Mouse (Mus musculus) liver, adult 2 months (tissue): Measurements from ENCODE around the gene Tff2. TPM values are rescaled to one million over a fixed set of nuclear protein-coding genes. Genes with fewer than 3 reads are reported as not detected.

Source experiments
- DNase-seq: peaks from one replicate; pipeline ENCODE4 v3.0.0-alpha.2; 2011; ENCODE audit warnings: low read depth, low spot score; ENCODE audit errors: extremely low read depth
- H3K27ac ChIP-seq: fragments of 200-500 bp; replicated peaks from 2 replicates; pipeline ENCODE4 v1.5.1; 2012; ENCODE audit warnings: low read depth, mild to moderate bottlenecking, control low read depth, inconsistent platforms, low read length; ENCODE audit not compliant: insufficient read depth
- H3K27me3 ChIP-seq: fragments of 200-500 bp; 2 replicates; pipeline ENCODE4 v1.6.1; 2012; ENCODE audit warnings: mild to moderate bottlenecking, moderate library complexity, low read length, inconsistent platforms; ENCODE audit not compliant: control insufficient read depth, insufficient read depth
- H3K36me3 ChIP-seq: fragments of 200-500 bp; 2 replicates; pipeline ENCODE4 v1.6.1; 2012; ENCODE audit warnings: low read length, inconsistent platforms; ENCODE audit not compliant: control insufficient read depth, insufficient read depth
- H3K4me1 ChIP-seq: fragments of 200-500 bp; 2 replicates; pipeline ENCODE4 v1.6.1; 2011; ENCODE audit warnings: low read length; ENCODE audit not compliant: control insufficient read depth, insufficient read depth
- H3K4me3 ChIP-seq: fragments of 200-500 bp; 2 replicates; pipeline ENCODE4 v1.5.1; 2011; ENCODE audit warnings: low read depth, mild to moderate bottlenecking, control low read depth, low read length, moderate library complexity; ENCODE audit not compliant: insufficient read depth
- H3K79me2 ChIP-seq: fragments of 200-500 bp; 2 replicates; pipeline ENCODE4 v1.6.1; 2012; ENCODE audit warnings: inconsistent platforms, mild to moderate bottlenecking, low read length, moderate library complexity; ENCODE audit not compliant: control insufficient read depth, insufficient read depth
- H3K9ac ChIP-seq: fragments of 200-500 bp; 2 replicates; pipeline ENCODE4 v1.6.1; 2012; ENCODE audit warnings: low read depth, mild to moderate bottlenecking, control low read depth, inconsistent platforms, low read length
- CTCF ChIP-seq: fragments of 200-500 bp; IDR thresholded peaks from 2 replicates; pipeline ENCODE4 v1.5.1; 2011; ENCODE audit warnings: low read depth, low read length, control low read depth
- POLR2A ChIP-seq: fragments of 200-500 bp; IDR thresholded peaks from 2 replicates; pipeline ENCODE4 v1.6.1; 2011; ENCODE audit warnings: low read length, control low read depth; ENCODE audit not compliant: insufficient read depth; ENCODE audit errors: extremely low read depth
- WGBS: fragments of 180-500 bp; shearing (Covaris S2); methylation state at CpG from one replicate; pipeline ENCODE4 v1.1.7; 2018; 5-methylcytosine and 5-hydroxymethylcytosine counted together
- polyA plus RNA-seq: library from polyadenylated mRNA; depleted of rRNA; stranded (reverse); fragments of >200 nt; gene quantifications from 2 replicates; pipeline ENCODE4 v1.2.3, GENCODE M21; 2012
- total RNA-seq: library from RNA; depleted of rRNA; stranded (reverse); fragments of >200 nt; gene quantifications from 2 replicates; pipeline ENCODE4 v1.2.3, GENCODE M21; 2014

Gene Tff2
- total and polyA plus RNA-seq, 2 experiments: 5.8 TPM; not detected in 1

DNA sequence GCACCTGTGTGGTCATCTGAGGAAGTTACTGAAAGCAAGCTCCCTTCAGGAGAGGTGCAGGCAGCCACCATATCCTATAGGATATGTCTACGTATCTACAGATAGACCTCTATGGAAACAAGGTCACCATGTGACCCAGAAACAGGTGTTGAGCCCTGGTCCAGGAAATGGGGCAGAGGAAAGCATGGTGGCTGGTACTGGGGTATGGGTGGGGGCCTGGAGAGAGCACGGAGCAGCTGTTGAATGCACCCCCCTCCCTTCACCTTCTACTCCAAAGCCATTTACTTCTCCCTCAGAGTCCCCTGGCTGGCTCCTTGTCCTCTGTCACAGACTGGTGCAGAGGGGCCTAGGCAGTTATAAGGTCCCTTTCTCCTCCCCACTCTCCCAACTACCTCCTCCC lies 19.7 kb upstream of the Tff2 start:
- no peaks in the 10 kb centered on the region for H3K79me2 ChIP-seq
- no peaks in the 10 kb centered on the region for H3K4me1 ChIP-seq
- no peak overlapping the region for H3K9ac ChIP-seq
- H3K27me3 ChIP-seq: no peaks in the 10 kb centered on the region
- no peak for DNase-seq
- TF ChIP-seq CTCF (no peak), POLR2A (no peak)
- WGBS: 77% methylated on average over 2 of the region's 2 CpGs
- H3K36me3 ChIP-seq: no peaks in the 10 kb centered on the region; the same call in 1 of the 2 replicates
- H3K4me3 ChIP-seq: no peak overlapping the region
- no peak overlapping the region for H3K27ac ChIP-seq

DNA sequence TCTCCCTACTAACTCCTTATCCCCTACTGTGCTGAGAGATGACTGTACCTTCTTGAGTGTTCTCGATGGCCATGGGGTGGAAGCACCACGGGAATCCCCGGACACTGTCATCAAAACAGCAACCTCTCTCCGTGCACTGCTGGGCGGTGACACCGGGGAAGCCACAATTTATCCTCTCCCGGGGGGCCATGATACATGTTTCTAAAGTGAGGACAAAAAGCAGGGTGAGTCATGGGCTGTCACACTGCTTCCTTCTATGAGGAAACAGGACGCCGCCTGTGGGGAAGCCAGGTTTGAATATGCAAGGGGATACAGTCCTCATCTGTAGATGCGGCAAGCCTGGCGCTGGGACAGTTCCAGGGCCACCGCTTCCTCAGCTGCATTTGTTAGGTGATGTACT lies 18.5 kb upstream of the Tff2 start:
- Histone ChIP-seq H3K4me3 (no peak overlapping the region), H3K27ac (no peak overlapping the region), H3K79me2 (no peaks in the 10 kb centered on the region), H3K36me3 (no peaks in the 10 kb centered on the region; the same call in 1 of the 2 replicates), H3K4me1 (no peaks in the 10 kb centered on the region), H3K9ac (no peak overlapping the region), H3K27me3 (no peaks in the 10 kb centered on the region)
- TF ChIP-seq POLR2A: no peak
- no peak for TF ChIP-seq CTCF
- no peak for DNase-seq
- 68% methylated on average over 12 of the region's 12 CpGs for WGBS

DNA sequence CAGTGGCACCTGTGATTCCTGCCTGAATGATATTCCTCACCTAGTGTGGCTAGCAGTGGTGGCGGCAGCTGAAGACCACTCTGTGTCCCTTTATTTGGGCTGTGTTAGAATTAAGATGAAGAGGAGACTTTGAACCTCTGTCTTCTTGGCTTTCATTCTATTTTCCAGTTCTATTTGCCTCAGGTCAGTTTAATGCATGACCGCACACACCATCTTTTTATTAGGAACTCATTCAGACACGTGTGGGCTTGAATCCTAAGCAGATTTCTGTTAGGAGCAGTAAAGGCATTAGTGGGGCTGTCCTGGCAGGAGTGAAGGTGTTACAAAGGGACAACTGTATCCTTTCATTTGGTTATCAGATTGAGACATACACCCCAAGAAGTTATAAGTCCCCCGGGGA lies 16.2 kb upstream of the Tff2 start:
- no peak overlapping the region for H3K27ac ChIP-seq
- H3K36me3 ChIP-seq: peaks cover 2% of the 10 kb centered on the region; the same call in 1 of the 2 replicates
- no peaks in the 10 kb centered on the region for H3K4me1 ChIP-seq
- H3K27me3 ChIP-seq: no peaks in the 10 kb centered on the region
- TF ChIP-seq POLR2A: no peak
- no peak for TF ChIP-seq CTCF
- no peaks in the 10 kb centered on the region for H3K79me2 ChIP-seq
- no peak for DNase-seq
- no peak overlapping the region for H3K4me3 ChIP-seq
- H3K9ac ChIP-seq: no peak overlapping the region
- 94% methylated on average over 4 of the region's 4 CpGs for WGBS

DNA sequence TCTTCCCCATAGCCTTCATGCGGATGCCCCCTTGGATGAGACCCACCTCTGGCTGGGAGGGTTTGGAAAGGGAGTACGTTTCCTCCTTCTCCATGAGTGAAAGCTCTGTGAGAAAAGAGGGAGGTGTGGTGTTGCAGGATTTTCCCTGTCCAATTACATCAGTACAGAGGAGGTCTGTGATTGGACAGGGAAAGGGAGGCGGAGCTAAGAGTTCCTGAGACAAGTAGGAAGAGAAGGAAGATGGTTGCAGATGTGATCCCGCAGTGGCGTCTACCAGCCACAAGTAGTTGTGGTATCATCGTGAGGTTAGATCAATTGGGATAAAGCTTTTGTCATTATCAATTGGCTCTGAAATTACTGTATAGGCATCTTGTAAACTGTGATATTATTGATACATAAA lies 13.8 kb upstream of the Tff2 start:
- peaks cover 2% of the 10 kb centered on the region; the same call in 1 of the 2 replicates for H3K36me3 ChIP-seq
- no peak overlapping the region for H3K9ac ChIP-seq
- H3K79me2 ChIP-seq: no peaks in the 10 kb centered on the region
- H3K27me3 ChIP-seq: no peaks in the 10 kb centered on the region
- TF ChIP-seq CTCF: no peak
- no peak for TF ChIP-seq POLR2A
- H3K4me1 ChIP-seq: peaks cover 5% of the 10 kb centered on the region
- no peak for DNase-seq
- no peak overlapping the region for H3K4me3 ChIP-seq
- 90% methylated on average over 6 of the region's 6 CpGs for WGBS
- no peak overlapping the region for H3K27ac ChIP-seq

DNA sequence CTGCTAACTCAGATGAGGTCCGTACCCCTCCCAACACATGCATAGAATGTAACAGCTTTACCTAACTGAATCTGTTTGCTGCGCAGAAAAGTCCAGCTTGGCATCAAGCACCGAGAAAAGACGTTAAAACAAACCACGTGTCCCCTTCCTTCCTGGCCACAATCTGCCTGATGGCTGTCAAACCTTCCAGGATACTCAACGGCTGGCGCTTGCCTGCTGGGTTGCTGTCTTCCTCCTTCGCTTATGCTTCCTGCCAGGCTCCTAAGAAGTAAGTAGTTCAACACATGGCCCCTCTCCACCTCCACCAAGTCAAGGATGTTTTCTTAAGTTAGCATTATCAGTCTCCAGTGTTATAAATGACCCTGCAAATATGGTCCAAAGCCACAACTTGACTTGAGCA lies 9.7 kb upstream of the Tff2 start:
- H3K36me3 ChIP-seq: 0 out of 2 replicates have a peak, but pooled peaks cover 2% of the 10 kb centered on the region
- H3K4me1 ChIP-seq: peaks cover 6% of the 10 kb centered on the region
- no peak overlapping the region for H3K4me3 ChIP-seq
- no peaks in the 10 kb centered on the region for H3K27me3 ChIP-seq
- no peak overlapping the region for H3K27ac ChIP-seq
- no peaks in the 10 kb centered on the region for H3K79me2 ChIP-seq
- no peak for DNase-seq
- H3K9ac ChIP-seq: no peak overlapping the region
- 71% methylated on average over 8 of the region's 8 CpGs for WGBS
- TF ChIP-seq POLR2A: no peak
- no peak for TF ChIP-seq CTCF

DNA sequence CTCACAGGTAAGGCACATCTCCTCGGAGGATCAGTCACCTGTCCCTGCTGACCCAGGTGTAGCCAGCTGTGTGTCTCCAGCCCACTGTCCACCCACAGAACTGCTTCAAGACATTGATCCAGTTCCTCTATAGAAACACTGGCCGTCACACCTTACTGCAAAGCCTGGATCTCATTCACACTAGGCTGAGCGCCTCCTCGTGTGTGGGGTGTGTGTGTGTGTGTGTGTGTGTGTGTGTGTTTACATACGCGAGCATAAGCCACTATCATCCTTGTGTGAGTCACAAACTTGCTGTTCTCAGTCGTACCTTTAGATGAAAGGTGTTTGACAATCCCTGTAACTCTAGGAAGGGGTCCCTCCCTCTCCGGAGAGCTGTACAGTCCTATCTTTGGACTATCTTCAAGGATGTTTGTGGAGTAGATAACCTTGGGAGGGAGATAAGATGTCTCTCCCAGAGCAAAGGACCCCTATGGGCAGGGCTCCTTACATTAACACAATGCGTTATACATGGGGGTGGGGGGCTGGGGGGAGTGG lies 9.0 kb upstream of the Tff2 start:
- peak overlapping the region; percentile 51 for H3K4me3 ChIP-seq
- peaks cover 6% of the 10 kb centered on the region for H3K4me1 ChIP-seq
- H3K36me3 ChIP-seq: 0 out of 2 replicates have a peak, but pooled peaks cover 2% of the 10 kb centered on the region

More for the DNA sequence above, 9.0 kb upstream of the Tff2 start:
- Histone ChIP-seq H3K27me3 (no peaks in the 10 kb centered on the region), H3K27ac (peak overlapping the region; percentile 92), H3K79me2 (no peaks in the 10 kb centered on the region), H3K9ac (peak overlapping the region; percentile 73)
- DNase-seq: peak; percentile 66
- TF ChIP-seq POLR2A (no peak), CTCF (no peak)
- 31% methylated on average over 9 of the region's 9 CpGs for WGBS
